16 mouse cellular contexts compared by ENCODE assay signal in genomic region chr13:107698345-107698744, GRCm38 (mm10).
DNase-seq lines count a peak whose midpoint lies in the region; ATAC-seq and TF ChIP-seq lines count a peak whose summit lies in the region.
"Had no signal": no experiment of that assay in that cellular context is flagged by ENCODE, and none has a peak within 500 bp of the region (broad histone marks: within the 10 kb centered on the region; RNA-seq: fewer than 3 reads in every experiment).

No protein-coding gene starts in this region.

- no peak for ATAC-seq in lung, postnatal 0 days
- no peak for ATAC-seq in midbrain, embryonic 14.5 days (ENCODE audit: low FRiP score, low TSS enrichment)

- no peaks in the 10 kb centered on the region for H3K36me3 ChIP-seq in lung, postnatal 0 days (ENCODE audit: insufficient read depth, low read length)
- H3K36me3 ChIP-seq in midbrain, embryonic 14.5 days (ENCODE audit: control insufficient read depth, insufficient read depth, low read length) = no peaks in the 10 kb centered on the region
- H3K36me3 ChIP-seq: embryonic facial prominence, embryonic 13.5 days; forebrain, embryonic 10.5 days; stomach, embryonic 15.5 days had no signal

- H3K9ac ChIP-seq in lung, postnatal 0 days (replicated peaks; ENCODE audit: low read depth) = no peak overlapping the region
- H3K9ac ChIP-seq in midbrain, embryonic 14.5 days (replicated peaks; ENCODE audit: low read length) = no peak overlapping the region
- H3K9ac ChIP-seq: embryonic facial prominence, embryonic 13.5 days; stomach, embryonic 15.5 days had no signal

- H3K27ac ChIP-seq in lung, postnatal 0 days (ENCODE audit: low read length) = no peak overlapping the region
- no peak overlapping the region for H3K27ac ChIP-seq in midbrain, embryonic 14.5 days (replicated peaks; ENCODE audit: low read depth, low read length)
- H3K27ac ChIP-seq: embryonic facial prominence, embryonic 13.5 days; forebrain, embryonic 10.5 days; stomach, embryonic 15.5 days had no signal

- no peak for TF ChIP-seq CTCF in lung, postnatal 0 days (IDR thresholded peaks at IDR 0.05)

- H3K4me3 ChIP-seq in lung, postnatal 0 days (ENCODE audit: low read depth, low read length) = no peak overlapping the region
- no peak overlapping the region for H3K4me3 ChIP-seq in midbrain, embryonic 14.5 days (replicated peaks; ENCODE audit: low read depth, low read length)
- H3K4me3 ChIP-seq: embryonic facial prominence, embryonic 13.5 days; forebrain, embryonic 10.5 days; stomach, embryonic 15.5 days had no signal

- H3K9me3 ChIP-seq in lung, postnatal 0 days (ENCODE audit: low read length) = no peaks in the 10 kb centered on the region
- no peaks in the 10 kb centered on the region for H3K9me3 ChIP-seq in midbrain, embryonic 14.5 days (ENCODE audit: control insufficient read depth, low read length)
- H3K9me3 ChIP-seq: embryonic facial prominence, embryonic 13.5 days; forebrain, embryonic 10.5 days; stomach, embryonic 15.5 days had no signal

- WGBS in lung, postnatal 0 days = 77% methylated on average over 7 of the region's 7 CpGs
- WGBS in midbrain, embryonic 14.5 days = 94% methylated on average over 7 of the region's 7 CpGs

- H3K4me1 ChIP-seq in lung, postnatal 0 days (ENCODE audit: insufficient read depth, low read depth, low read length) = peaks cover 1% of the 10 kb centered on the region; the same call in 1 of the 2 replicates
- H3K4me1 ChIP-seq in midbrain, embryonic 14.5 days (ENCODE audit: control insufficient read depth, insufficient read depth, low read length) = peaks cover 11% of the 10 kb centered on the region
- H3K4me1 ChIP-seq: stomach, embryonic 15.5 days had no signal

- H3K4me2 ChIP-seq in lung, postnatal 0 days (replicated peaks; ENCODE audit: low read depth, low read length) = no peak overlapping the region
- H3K4me2 ChIP-seq in midbrain, embryonic 14.5 days (ENCODE audit: low read length) = no peak overlapping the region
- H3K4me2 ChIP-seq: embryonic facial prominence, embryonic 13.5 days; stomach, embryonic 15.5 days had no signal

- DNase-seq in lung, postnatal 0 days (ENCODE audit: low spot score) = peak; percentile 28
- DNase-seq in lung, postnatal 10 days = no peak
- DNase-seq in fibroblast of lung, adult 2 months (ENCODE audit: low read depth) = peak; percentile 35
- DNase-seq in left cerebral cortex, adult 9 months (ENCODE audit: low spot score in 2 of 2) = peak; percentile 22 to 68
- DNase-seq in right cerebral cortex, postnatal 25 days = peak; percentile 56
- DNase-seq in spleen, postnatal 4 days (ENCODE audit: low spot score in 2 of 2) = no peak
- DNase-seq in midbrain, embryonic 14.5 days = no peak
- no peak for DNase-seq in thymus, postnatal 25 days
- DNase-seq: cerebellum, adult 9-11 months; heart, adult 11 months; kidney, adult 2 months; kidney, postnatal 14 days; thymus, postnatal 14 days had no signal

- H3K27me3 ChIP-seq in lung, postnatal 0 days (replicated peaks; ENCODE audit: insufficient read depth, low read length) = no peaks in the 10 kb centered on the region
- no peaks in the 10 kb centered on the region for H3K27me3 ChIP-seq in midbrain, embryonic 14.5 days (ENCODE audit: control insufficient read depth, insufficient read depth, low read length)
- H3K27me3 ChIP-seq: embryonic facial prominence, embryonic 13.5 days; stomach, embryonic 15.5 days had no signal

- no peak for TF ChIP-seq EP300 in lung, postnatal 0 days (IDR thresholded peaks at IDR 0.05)

Comparison
In these comparisons a context has a peak if more than half of its experiments do, and no peak if none do; other contexts are left out.
1. DNase-seq: peak in lung, postnatal 0 days (single experiment), fibroblast of lung, adult 2 months (single experiment), left cerebral cortex, adult 9 months (2 of 2) and right cerebral cortex, postnatal 25 days (single experiment); none in lung, postnatal 10 days (single experiment), spleen, postnatal 4 days (0 of 2), midbrain, embryonic 14.5 days (single experiment) and thymus, postnatal 25 days (single experiment).